Mouse (Mus musculus) embryonic fibroblast, embryonic 13.5 days (primary cell): ENCODE data around the gene Pla1a.

ENCODE experiments used
- CTCF ChIP-seq: IDR thresholded peaks from 2 replicates; pipeline ENCODE4 v1.5.1; 2011; ENCODE audit warnings: mild to moderate bottlenecking, control low read depth, low read length, moderate library complexity, borderline replicate concordance; ENCODE audit not compliant: insufficient read depth
- POLR2A ChIP-seq: IDR thresholded peaks from 2 replicates; pipeline ENCODE4 v1.6.1; 2011; ENCODE audit warnings: low read depth, mild to moderate bottlenecking, control low read depth, low read length, moderate library complexity

DNA sequence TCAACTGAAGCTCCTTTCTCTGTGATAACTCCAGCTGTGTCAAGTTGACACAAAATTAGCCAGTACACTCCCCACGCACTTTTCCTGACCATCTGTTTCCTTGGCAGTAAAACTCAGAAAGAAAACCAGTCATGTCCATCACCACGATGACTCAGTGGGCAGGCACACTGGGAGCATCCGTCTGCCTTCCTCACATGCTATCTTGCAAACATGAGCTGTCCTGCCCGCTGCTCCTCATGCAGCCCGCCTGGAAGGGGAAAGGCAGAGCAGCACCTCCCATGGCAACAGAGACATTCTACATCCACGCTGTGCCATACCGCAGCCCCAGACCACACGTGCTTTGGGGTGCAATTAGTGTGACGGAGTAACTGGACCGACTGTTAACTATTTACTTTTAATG, 64.6 kb downstream of the Pla1a start:
- TF ChIP-seq CTCF (no peak), POLR2A (no peak)
